Mouse (Mus musculus) layer of hippocampus, postnatal 10 days (tissue): Measurements from ENCODE around the gene Serpinb9g. TPM values are rescaled to one million over a fixed set of nuclear protein-coding genes. Genes with fewer than 3 reads are reported as not detected.
"Not testable (repeated sequence)": the region's sequence is repeated elsewhere in the genome, so short reads cannot be mapped to it uniquely, and the experiment has no call there.

Experiments
- DNase-seq, 2 experiments: peaks; one replicate each; pipeline ENCODE4 v3.0.0; 2021; ENCODE audit warnings: low spot score in 2 of 2
- long read RNA-seq: library from polyadenylated mRNA; stranded (forward); transcript quantifications from one replicate; pipeline ENCODE4 v2.0.0, GENCODE M21; 2023
- total RNA-seq, 2 experiments: library from RNA; stranded (reverse); gene quantifications; 2 replicates each; pipeline ENCODE4 v1.2.3; 2021

Gene Serpinb9g
- total RNA-seq: not detected
- long read RNA-seq: 0 reads

GRCm38 (mm10) chr13:33484490-33484889 lies at the start of gene Serpinb9g:
TSS of gene Serpinb9g (plus strand) at chr13:33484790.
- DNase-seq: not testable (repeated sequence)

- not testable (repeated sequence) for DNase-seq
These were observed 718 bp upstream of the Serpinb9g start for GRCm38 (mm10) chr13:33483872-33484271.

DNA sequence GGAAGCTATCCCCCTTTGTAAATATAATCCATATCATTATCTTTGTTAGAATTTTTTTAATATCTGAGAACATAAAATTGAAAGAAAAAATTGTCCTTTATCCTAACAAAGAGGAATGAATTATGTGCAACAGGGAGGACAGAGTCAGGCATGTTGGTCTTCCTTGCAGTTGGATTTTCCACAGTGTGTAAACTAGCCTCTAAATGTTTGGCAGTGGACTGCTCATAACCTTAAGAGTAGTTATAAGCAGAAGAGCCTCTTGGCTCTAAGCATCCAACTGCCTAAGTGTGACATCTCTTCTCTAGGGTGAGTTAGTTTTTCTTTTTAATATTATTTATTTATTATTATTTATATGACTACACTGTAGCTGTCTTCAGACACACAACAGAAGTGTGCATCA lies 40.0 kb downstream of the Serpinb9g start:
- no peak for DNase-seq

- DNase-seq: no peak
These were observed 48.2 kb downstream of the Serpinb9g start for GRCm38 (mm10) chr13:33532814-33533213.

Other genes with a start within 250 kb of the Serpinb9g start
- gene Serpinb9e, start 235.2 kb upstream of the Serpinb9g start, total RNA-seq: not detected
- not detected for gene Serpinb9f, start 160.7 kb upstream of the Serpinb9g start, total RNA-seq
- gene Gm11397, start 89.0 kb upstream of the Serpinb9g start, total RNA-seq: not detected
- not detected for gene Serpinb6d, start 176.6 kb downstream of the Serpinb9g start, total RNA-seq